Mouse (Mus musculus) layer of hippocampus, postnatal 25 days (tissue): ENCODE measurements around the gene Rab15. TPM values are rescaled to one million over a fixed set of nuclear protein-coding genes. Genes with fewer than 3 reads are reported as not detected.
"Not testable (repeated sequence)": the region's sequence is repeated elsewhere in the genome, so short reads cannot be mapped to it uniquely, and the experiment has no call there.

Experiments used
- DNase-seq, 2 experiments: peaks; one replicate each; pipeline ENCODE4 v3.0.0; 2022; ENCODE audit warnings: mixed read lengths in 2 of 2, low spot score in 1 of 2; ENCODE audit errors: extremely low spot score in 1 of 2
- total RNA-seq, 2 experiments: library from RNA; stranded (reverse); gene quantifications; 2 replicates each; pipeline ENCODE4 v1.2.3; 2021

The Rab15 gene
- 100 to 1,000 TPM; 193 to 201 TPM for total RNA-seq

DNA sequence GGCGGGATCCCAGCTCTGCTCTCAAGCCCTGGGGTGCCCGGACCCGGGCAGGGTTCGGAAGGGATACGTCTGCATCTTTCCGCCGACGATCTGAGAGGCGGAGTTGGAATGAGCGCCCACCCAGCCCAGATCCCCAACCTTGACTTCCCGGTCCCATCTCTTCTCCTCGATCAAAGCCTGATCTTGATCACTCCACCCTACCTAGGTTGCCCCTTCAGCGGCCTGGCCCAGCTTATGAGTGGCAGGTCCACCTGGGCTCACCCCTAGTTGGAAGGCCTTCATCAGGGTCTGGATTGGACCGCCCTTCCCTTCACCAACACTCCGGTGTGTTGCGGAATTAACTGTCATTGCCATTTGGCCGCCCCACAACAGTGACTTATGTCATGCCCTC, at the start of gene Rab15:
Gene Rab15, minus strand, starts transcription at position 258 of the 391 bp plus-strand sequence.
- DNase-seq = peak in 1 of 2 experiments; percentile 28

- DNase-seq = no peak
Measured at GRCm38 (mm10) chr12:76869561-76869960, 46.9 kb upstream of the Rab15 start.

- DNase-seq = no peak
Measured at GRCm38 (mm10) chr12:76868463-76869198, 45.9 kb upstream of the Rab15 start.

GRCm38 (mm10) chr12:76867586-76868280, 45.0 kb upstream of the Rab15 start:
- DNase-seq = no peak

GRCm38 (mm10) chr12:76865266-76865665, 42.6 kb upstream of the Rab15 start:
- no peak for DNase-seq

DNA sequence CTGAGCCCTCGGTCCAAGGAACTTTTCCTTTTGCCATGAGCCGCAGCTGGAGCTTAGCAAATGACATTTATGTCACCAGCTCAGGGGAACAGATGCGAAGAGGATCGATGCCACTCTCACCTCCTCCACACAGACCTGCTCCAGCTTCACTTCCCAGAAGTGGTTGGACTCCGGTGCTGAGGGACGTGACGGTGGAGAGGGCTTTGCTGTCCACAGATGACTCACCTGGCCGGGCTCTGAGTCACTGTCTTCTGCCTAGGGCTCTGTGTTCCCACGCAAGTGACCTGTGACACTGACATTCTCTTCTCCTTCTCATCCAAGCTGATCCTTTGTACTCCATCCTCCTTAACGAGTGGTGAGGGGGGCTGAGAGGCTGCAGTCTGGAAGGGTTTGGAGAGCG, 40.9 kb upstream of the Rab15 start:
- DNase-seq = no peak

DNA sequence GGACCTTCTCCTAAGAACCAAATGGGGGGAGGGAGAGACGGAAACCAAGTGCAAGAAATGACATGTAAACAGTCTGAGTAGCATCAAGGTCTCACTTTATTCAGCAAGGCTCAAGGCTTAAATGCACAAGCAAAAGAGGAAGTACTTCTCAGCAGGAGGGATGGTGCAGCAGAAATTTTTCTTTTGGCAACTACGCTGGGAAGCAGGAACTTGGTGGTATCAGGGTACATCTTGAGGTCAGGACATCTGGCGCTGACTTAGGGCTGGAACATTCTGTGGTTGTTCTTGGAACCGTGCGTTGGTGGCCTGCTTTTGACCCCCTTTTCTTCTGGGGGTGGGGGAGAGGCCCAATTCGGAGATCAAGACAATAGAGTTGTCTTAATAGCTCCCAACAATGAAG, 36.1 kb upstream of the Rab15 start:
- not testable (repeated sequence) for DNase-seq

DNA sequence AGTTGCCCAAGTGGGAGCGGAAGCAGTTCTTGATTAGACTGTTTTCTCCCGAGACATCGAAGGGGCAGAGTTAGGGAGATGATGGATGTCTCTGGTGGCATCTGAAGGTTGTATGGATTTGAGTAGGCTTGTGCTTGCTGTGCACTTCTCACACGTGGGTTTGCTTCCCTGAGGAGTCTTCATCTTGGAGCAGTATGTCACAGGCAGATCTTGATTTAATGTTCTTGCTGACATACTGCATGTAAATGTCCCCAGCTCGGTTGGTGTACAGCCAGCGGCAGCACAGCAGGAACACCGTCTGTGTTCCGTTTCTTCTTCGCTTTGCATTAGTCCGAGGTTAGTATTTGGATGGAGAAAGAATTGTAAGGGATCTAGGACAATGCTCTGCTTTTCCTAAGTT, 34.4 kb upstream of the Rab15 start:
- DNase-seq = no peak

DNA sequence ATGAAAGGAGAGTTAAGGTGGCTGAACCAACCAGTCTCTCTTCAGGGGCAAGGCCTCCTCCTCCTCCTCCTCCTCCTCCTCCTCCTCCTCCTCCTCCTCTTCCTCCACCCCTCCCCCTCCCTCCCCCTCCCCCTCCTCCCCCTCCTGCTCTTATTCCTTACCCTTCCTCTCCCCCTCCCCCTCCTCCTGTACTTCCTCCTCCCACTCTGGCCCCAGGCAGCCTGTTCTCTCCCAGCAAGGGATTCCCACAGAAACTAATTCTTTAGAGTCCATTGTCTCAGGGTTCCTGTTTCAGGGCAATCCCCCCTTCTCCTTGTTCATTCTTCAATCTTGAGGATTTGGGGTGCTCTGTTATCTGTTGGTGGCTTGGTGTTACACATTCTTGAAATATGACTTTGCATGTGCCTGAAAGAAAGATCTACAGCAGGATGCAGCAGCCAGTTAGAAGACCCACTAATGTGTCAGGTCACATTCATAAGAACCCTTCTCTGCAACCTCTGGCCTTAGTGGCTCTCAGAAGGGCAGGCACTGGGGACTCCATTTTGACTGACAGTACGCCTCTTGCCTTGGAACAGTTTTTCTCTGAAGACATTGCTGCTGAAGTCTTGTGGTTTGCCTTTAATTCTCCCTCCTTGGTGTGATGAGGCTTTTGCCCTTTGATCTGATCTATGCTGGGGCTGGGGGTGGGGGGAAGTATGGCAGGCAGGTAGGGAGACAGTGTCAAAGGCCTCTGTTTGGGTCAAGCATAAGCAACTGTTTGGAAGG, 30.9 kb upstream of the Rab15 start:
- DNase-seq = no peak

DNA sequence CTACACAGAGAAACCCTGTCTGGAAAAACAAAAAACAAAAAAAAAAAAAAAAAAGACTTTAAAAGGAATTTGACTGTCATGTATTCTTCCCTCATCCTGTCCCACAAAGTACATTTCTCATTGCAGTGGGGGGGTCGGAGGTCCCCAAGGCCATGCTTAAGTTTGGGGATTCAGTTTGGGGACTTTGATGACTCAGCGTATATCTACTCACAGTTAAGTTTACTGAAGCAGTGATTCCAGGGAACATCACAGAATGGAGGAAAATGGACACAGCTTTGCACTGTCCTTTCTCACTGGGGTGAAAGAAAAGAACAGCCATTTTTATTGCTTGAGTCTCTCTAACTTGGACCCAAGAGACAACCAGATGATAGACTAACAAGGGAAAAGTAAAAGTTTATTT, 29.7 kb upstream of the Rab15 start:
- DNase-seq = no peak

DNA sequence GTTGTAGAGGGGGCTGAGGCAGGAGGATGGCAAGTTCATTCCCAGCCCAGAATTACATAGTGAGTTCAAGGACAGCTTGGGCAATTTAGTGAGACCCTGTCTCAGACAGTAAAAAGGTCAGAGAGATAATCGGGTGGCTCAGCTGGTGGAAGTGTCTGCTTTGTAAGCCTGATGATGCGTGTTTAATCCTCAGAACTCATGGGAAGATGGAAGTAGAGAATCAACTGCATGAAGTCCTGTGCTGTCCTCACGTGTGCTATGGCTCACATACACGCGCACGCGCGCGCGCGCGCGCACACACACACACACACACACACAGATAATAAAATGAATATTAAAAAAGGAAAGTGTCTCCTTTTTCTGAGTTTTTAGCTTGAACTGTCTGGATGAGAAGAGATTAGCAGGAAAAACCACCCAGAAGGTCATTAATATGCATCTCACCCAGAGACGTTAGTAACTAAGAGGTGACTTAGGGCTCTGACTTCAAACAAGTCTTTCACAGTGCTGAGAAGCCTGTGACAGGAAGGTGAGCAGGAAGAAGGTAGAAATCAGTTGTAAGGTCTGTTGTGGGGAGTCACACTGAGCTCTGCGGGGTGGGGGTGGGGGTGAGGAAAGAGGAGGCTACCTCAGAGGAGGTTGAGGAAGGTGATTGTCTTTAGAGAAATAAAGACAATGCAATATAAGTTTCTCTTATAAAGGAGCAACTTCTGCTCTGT, 21.8 kb upstream of the Rab15 start:
- DNase-seq = no peak

GRCm38 (mm10) chr12:76840081-76840480, 17.4 kb upstream of the Rab15 start:
- no peak for DNase-seq

DNA sequence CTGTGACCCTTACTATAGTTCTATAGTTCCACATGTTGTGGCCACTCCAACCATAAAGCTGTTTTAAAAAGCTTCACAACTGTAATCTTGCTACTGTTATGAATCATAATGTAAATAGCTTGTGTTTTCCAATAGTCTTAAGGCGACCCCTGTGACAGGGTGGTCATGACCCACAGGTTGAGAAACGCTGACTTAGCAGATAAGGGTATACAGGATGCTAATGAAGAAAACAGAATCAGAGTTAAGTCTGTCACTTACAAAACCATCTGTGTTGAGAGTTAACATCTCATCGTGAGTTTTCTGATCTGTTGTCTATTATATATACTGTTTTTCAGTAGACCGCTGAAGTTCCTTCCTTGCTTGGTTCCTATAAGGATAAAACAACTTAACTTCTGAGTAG, 16.6 kb upstream of the Rab15 start:
- DNase-seq = no peak

GRCm38 (mm10) chr12:76837844-76838650, 15.3 kb upstream of the Rab15 start:
- no peak for DNase-seq

- peak; percentile 94 to 99 for DNase-seq
Measured at GRCm38 (mm10) chr12:76837101-76837843, 14.6 kb upstream of the Rab15 start.

DNA sequence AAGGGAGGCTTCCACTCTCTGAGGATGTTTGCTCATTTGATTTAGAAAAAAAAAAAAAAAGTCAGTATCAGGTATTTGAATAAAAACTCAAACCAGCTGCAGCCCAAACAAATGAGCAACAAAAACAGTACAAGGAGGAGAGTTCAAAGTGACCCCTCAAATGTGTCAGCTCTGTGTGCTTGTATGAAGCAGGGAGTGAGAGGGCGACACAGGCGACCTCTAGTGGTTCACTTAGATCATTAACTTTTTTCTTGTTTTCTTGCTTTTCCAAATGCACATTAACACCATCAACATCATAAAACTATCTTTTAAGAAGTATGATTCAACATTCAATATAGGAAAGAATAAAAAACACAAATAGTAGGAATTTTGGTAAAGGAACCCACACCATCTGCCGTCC, 10.0 kb upstream of the Rab15 start:
- DNase-seq = no peak

- DNase-seq = no peak
Measured at GRCm38 (mm10) chr12:76825283-76825682, 2.6 kb upstream of the Rab15 start.

- peak; percentile 29 to 48 for DNase-seq
Measured at GRCm38 (mm10) chr12:76822002-76822650, 582 bp downstream of the Rab15 start.

- DNase-seq = no peak
Measured at GRCm38 (mm10) chr12:76820615-76821014, 2.1 kb downstream of the Rab15 start.
